Mouse (Mus musculus) stomach, embryonic 14.5 days (tissue): Measurements from ENCODE around the gene Aqp12. TPM values are rescaled to one million over a fixed set of nuclear protein-coding genes. Genes with fewer than 3 reads are reported as not detected.

Source experiments
- polyA plus RNA-seq: library from polyadenylated mRNA; unstranded; fragments of >200 nt; fragmentation: Nextera tagmentation; extraction: Ambion mirVana; gene quantifications from 2 replicates; pipeline ENCODE4 v1.2.1, GENCODE M21; 2014

The Aqp12 gene
- polyA plus RNA-seq, 1 experiment from 2014 or later = not detected

Other genes starting within 250 kb of the Aqp12 start
- 48.3 and 49.7 TPM in 2 replicates for gene Gpc1, start 174.7 kb upstream of the Aqp12 start, polyA plus RNA-seq
- gene Ankmy1, start 103.4 kb upstream of the Aqp12 start, polyA plus RNA-seq = 1.1 and 1.2 TPM in 2 replicates
- 9.6 and 12.1 TPM in 2 replicates for gene Dusp28, start 99.4 kb upstream of the Aqp12 start, polyA plus RNA-seq
- gene Rnpepl1, start 95.6 kb upstream of the Aqp12 start, polyA plus RNA-seq = 29.4 and 29.7 TPM in 2 replicates
- gene Capn10, start 72.0 kb upstream of the Aqp12 start, polyA plus RNA-seq = 28.3 and 30.4 TPM in 2 replicates
- gene Gpr35, start 55.5 kb upstream of the Aqp12 start, polyA plus RNA-seq = 7.7 and 9.5 TPM in 2 replicates
- gene Kif1a, start 95.6 kb downstream of the Aqp12 start, polyA plus RNA-seq = 18.7 and 23.2 TPM in 2 replicates
- gene Agxt, start 128.9 kb downstream of the Aqp12 start, polyA plus RNA-seq = not detected in 2 replicates
- 2.6 TPM in 2 replicates for gene 2310007B03Rik, start 154.6 kb downstream of the Aqp12 start, polyA plus RNA-seq
- 0.10 and 0.23 TPM in 2 replicates for gene Crocc2, start 162.4 kb downstream of the Aqp12 start, polyA plus RNA-seq
- 4.8 and 8.6 TPM in 2 replicates for gene Sned1, start 229.5 kb downstream of the Aqp12 start, polyA plus RNA-seq